Mouse (Mus musculus) MEL (cell line): Measurements from ENCODE around the gene Gm49325. TPM values are rescaled to one million over a fixed set of nuclear protein-coding genes. Genes with fewer than 3 reads are reported as not detected.

Source experiments
- DNase-seq: peaks from one replicate; pipeline ENCODE4 v3.0.0; 2011; ENCODE audit warnings: low read depth, low spot score
- H3K27ac ChIP-seq: 2 replicates; pipeline ENCODE4 v1.5.1; 2012; ENCODE audit warnings: low read depth, mild to moderate bottlenecking, control low read depth, low read length, moderate library complexity; ENCODE audit not compliant: control insufficient read depth
- H3K27me3 ChIP-seq, 2 experiments: fragments of 150-350 bp in 1 of 2; sonication (generic) in 1 of 2; 2 replicates each; pipeline ENCODE4 v1.6.1; 2012; ENCODE audit warnings: low read length in 2 of 2, mild to moderate bottlenecking in 2 of 2, improper control_type of control experiment in 1 of 2, moderate library complexity in 1 of 2; ENCODE audit not compliant: insufficient read depth in 2 of 2, control insufficient read depth in 1 of 2
- H3K36me3 ChIP-seq, 2 experiments: 2 replicates each; pipeline ENCODE4 v1.6.1; 2012 to 2014; ENCODE audit warnings: low read length in 2 of 2, improper control_type of control experiment in 1 of 2, inconsistent platforms in 1 of 2, mild to moderate bottlenecking in 1 of 2; ENCODE audit not compliant: insufficient read depth in 2 of 2, control insufficient read depth in 1 of 2
- H3K4me1 ChIP-seq, 2 experiments: fragments of 150-350 bp in 1 of 2; sonication (generic) in 1 of 2; 2 replicates each; pipeline ENCODE4 v1.6.1; 2012; ENCODE audit warnings: low read length in 2 of 2, improper control_type of control experiment in 1 of 2, mild to moderate bottlenecking in 1 of 2; ENCODE audit not compliant: insufficient read depth in 2 of 2, control insufficient read depth in 1 of 2
- H3K4me3 ChIP-seq, 2 experiments: fragments of 150-350 bp in 1 of 2; sonication (generic) in 1 of 2; 2 replicates each; pipeline ENCODE4 v1.5.1; 2012; ENCODE audit warnings: low read depth in 2 of 2, low read length in 2 of 2, mild to moderate bottlenecking in 2 of 2, moderate library complexity in 2 of 2, control low read depth in 1 of 2, improper control_type of control experiment in 1 of 2; ENCODE audit not compliant: control insufficient read depth in 1 of 2, insufficient read depth in 1 of 2
- H3K79me2 ChIP-seq: 2 replicates; pipeline ENCODE4 v1.6.1; 2012; ENCODE audit warnings: mild to moderate bottlenecking, low read length, moderate library complexity; ENCODE audit not compliant: control insufficient read depth, poor library complexity, insufficient read depth
- H3K9ac ChIP-seq: 2 replicates; pipeline ENCODE4 v1.6.1; 2012; ENCODE audit warnings: low read depth, mild to moderate bottlenecking, control low read depth, low read length, moderate library complexity; ENCODE audit not compliant: control insufficient read depth, poor library complexity, severe bottlenecking
- H3K9me3 ChIP-seq: fragments of 150-350 bp; sonication (generic); replicated peaks from 2 replicates; pipeline ENCODE4 v1.6.1; 2012; ENCODE audit warnings: mild to moderate bottlenecking, low read length, improper control_type of control experiment, moderate library complexity; ENCODE audit not compliant: insufficient read depth
- BHLHE40 ChIP-seq: IDR thresholded peaks from 2 replicates; pipeline ENCODE4 v1.6.1; 2012; ENCODE audit warnings: low read depth, mild to moderate bottlenecking, inconsistent platforms, low read length, improper control_type of control experiment, borderline replicate concordance
- CTCF ChIP-seq, 3 experiments: IDR thresholded peaks in 2 of 3; conservative IDR thresholded peaks in 1 of 3; 2 replicates each; pipeline ENCODE4 v1.5.1; 2011 to 2012; ENCODE audit warnings: low read length in 3 of 3, low read depth in 2 of 3, mild to moderate bottlenecking in 2 of 3, improper control_type of control experiment in 1 of 3, inconsistent platforms in 1 of 3, mixed read lengths in 1 of 3, moderate library complexity in 1 of 3; ENCODE audit not compliant: control insufficient read depth in 1 of 3, insufficient read depth in 1 of 3, poor library complexity in 1 of 3, severe bottlenecking in 1 of 3
- E2F4 ChIP-seq: IDR thresholded peaks from 2 replicates; pipeline ENCODE4 v1.6.1; 2011; ENCODE audit warnings: low read depth, low read length, improper control_type of control experiment, borderline replicate concordance
- GABPA ChIP-seq: IDR thresholded peaks from 2 replicates; pipeline ENCODE4 v1.6.1; 2012; ENCODE audit warnings: low read depth, mild to moderate bottlenecking, inconsistent platforms, low read length, improper control_type of control experiment, moderate library complexity
- HCFC1 ChIP-seq: IDR thresholded peaks from 2 replicates; pipeline ENCODE4 v1.6.1; 2012; ENCODE audit warnings: low read depth, mild to moderate bottlenecking, inconsistent platforms, low read length, improper control_type of control experiment, moderate library complexity
- JUND ChIP-seq: IDR thresholded peaks from 2 replicates; pipeline ENCODE4 v1.6.1; 2011; ENCODE audit warnings: low read depth, mild to moderate bottlenecking, improper control_type of control experiment, low read length
- MAFK ChIP-seq: IDR thresholded peaks from 2 replicates; pipeline ENCODE4 v1.6.1; 2011; ENCODE audit warnings: low read depth, mild to moderate bottlenecking, low read length, improper control_type of control experiment, borderline replicate concordance
- MAX ChIP-seq: IDR thresholded peaks from 2 replicates; pipeline ENCODE4 v1.6.1; 2011; ENCODE audit warnings: low read length, improper control_type of control experiment
- MAZ ChIP-seq: IDR thresholded peaks from 2 replicates; pipeline ENCODE4 v1.6.1; 2012; ENCODE audit warnings: low read depth, mild to moderate bottlenecking, inconsistent platforms, low read length, improper control_type of control experiment
- MYC ChIP-seq: IDR thresholded peaks from 2 replicates; pipeline ENCODE4 v1.6.1; 2011; ENCODE audit warnings: low read depth, mild to moderate bottlenecking, low read length, improper control_type of control experiment, moderate library complexity
- NELFE ChIP-seq: IDR thresholded peaks from 2 replicates; pipeline ENCODE4 v1.6.1; 2011; ENCODE audit warnings: low read depth, low read length, improper control_type of control experiment
- POLR2AphosphoS5 ChIP-seq: IDR thresholded peaks from 2 replicates; pipeline ENCODE4 v1.6.1; 2012; ENCODE audit warnings: low read depth, borderline replicate concordance, mild to moderate bottlenecking, inconsistent platforms, low read length, moderate library complexity, mixed read lengths
- RCOR1 ChIP-seq: IDR thresholded peaks from 2 replicates; pipeline ENCODE4 v1.6.1; 2012; ENCODE audit warnings: low read depth, mild to moderate bottlenecking, inconsistent platforms, low read length, improper control_type of control experiment
- TAL1 ChIP-seq: IDR thresholded peaks from 2 replicates; pipeline ENCODE4 v1.6.1; 2012; ENCODE audit warnings: mild to moderate bottlenecking, inconsistent platforms, low read length, moderate library complexity, mixed read lengths
- USF2 ChIP-seq, 2 experiments: IDR thresholded peaks; 2 replicates each; pipeline ENCODE4 v1.6.1; 2011 to 2012; ENCODE audit warnings: improper control_type of control experiment in 2 of 2, low read length in 2 of 2, borderline replicate concordance in 1 of 2, inconsistent platforms in 1 of 2, low read depth in 1 of 2, mild to moderate bottlenecking in 1 of 2; ENCODE audit not compliant: insufficient read depth in 1 of 2
- ZC3H11A ChIP-seq: IDR thresholded peaks from 2 replicates; pipeline ENCODE4 v1.6.1; 2012; ENCODE audit warnings: low read depth, mild to moderate bottlenecking, inconsistent platforms, low read length, improper control_type of control experiment
- ZMIZ1 ChIP-seq: IDR thresholded peaks from 2 replicates; pipeline ENCODE4 v1.6.1; 2012; ENCODE audit warnings: low read depth, mild to moderate bottlenecking, inconsistent platforms, low read length, improper control_type of control experiment, moderate library complexity
- ZNF384 ChIP-seq: IDR thresholded peaks from 2 replicates; pipeline ENCODE4 v1.6.1; 2012; ENCODE audit warnings: low read depth, mild to moderate bottlenecking, inconsistent platforms, low read length, improper control_type of control experiment
- polyA plus RNA-seq, 2 experiments: library from polyadenylated mRNA; stranded (reverse) in 1 of 2; unstranded in 1 of 2; fragments of >175 nt in 1 of 2; fragments of >200 nt in 1 of 2; gene quantifications; 2 replicates each; pipeline versions ENCODE4 v1.2.1 to v1.2.4; 2012; ENCODE audit warnings: low replicate concordance in 2 of 2, low read depth in 1 of 2; ENCODE audit not compliant: insufficient read length in 2 of 2, insufficient read depth in 1 of 2, missing spikeins in 1 of 2
- total RNA-seq: library from RNA; depleted of rRNA; stranded (reverse); fragments of 300-350 nt; gene quantifications from 2 replicates; pipeline ENCODE4 v1.2.3, GENCODE M21; 2012

Gm49325 gene
- total and polyA plus RNA-seq, 3 experiments, result 1.0 to 3.7 TPM; not detected in 1

DNA sequence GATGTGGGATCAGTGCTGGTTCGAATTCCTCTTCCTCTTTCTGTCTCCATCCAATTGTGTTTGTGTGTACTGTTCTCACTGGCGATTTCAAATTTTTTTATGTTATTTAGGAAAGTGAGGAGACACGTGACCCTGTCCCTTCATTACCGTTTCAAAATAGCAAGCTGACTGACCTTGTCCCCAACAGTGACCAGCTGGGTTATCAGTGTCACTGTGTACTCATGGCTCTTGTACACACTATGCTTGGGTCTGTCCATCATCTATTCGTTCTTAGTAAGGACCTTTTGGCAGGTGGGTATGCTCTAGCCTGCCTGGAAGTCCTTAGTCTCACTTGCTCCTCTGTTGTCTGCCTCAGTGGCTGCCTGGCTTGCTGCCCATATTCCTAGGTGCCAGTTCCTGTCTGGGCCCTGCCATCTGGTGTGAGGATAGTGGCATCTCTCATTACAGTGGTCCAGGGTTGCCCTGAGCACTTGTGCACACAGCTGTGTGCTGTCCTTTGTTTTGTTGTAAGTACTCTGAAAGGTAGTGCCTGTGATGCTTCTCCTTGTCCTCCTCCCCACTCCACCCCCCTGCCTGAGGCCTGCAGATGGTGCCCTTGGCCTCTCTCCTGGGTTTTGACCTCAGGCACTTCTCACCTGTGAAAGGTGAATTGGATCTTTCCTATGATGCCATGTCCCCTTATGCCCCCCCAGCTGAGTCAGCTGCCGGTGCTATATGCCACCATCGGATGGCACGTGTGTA lies 4.4 kb downstream of the Gm49325 start:
- DNase-seq, result no peak
- H3K36me3 ChIP-seq, result peaks cover 19 to 23% of the 10 kb centered on the region in 2 experiments
- H3K9ac ChIP-seq, result no peak overlapping the region
- no peak overlapping the region for H3K4me3 ChIP-seq
- no peak overlapping the region for H3K27ac ChIP-seq
- no peak for TF ChIP-seq MYC
- no peak for TF ChIP-seq E2F4
- TF ChIP-seq RCOR1, result no peak
- TF ChIP-seq MAX, result no peak
- TF ChIP-seq ZNF384, result no peak
- TF ChIP-seq JUND, result no peak
- TF ChIP-seq ZMIZ1, result no peak
- TF ChIP-seq POLR2AphosphoS5, result no peak
- TF ChIP-seq USF2 (IDR thresholded peaks at IDR 0.05; ENCODE audit: borderline replicate concordance in 1 of 2, insufficient read depth in 1 of 2, low read depth in 1 of 2, low read length in 2 of 2), result no peak
- TF ChIP-seq HCFC1, result no peak
- TF ChIP-seq, all 39 proteins: peak for 0
- no peaks in the 10 kb centered on the region for H3K9me3 ChIP-seq
- peaks cover 5 to 16% of the 10 kb centered on the region in 2 experiments; a peak in 3 of 4 replicates for H3K4me1 ChIP-seq
- H3K27me3 ChIP-seq, result no peaks in the 10 kb centered on the region
- peaks cover 31% of the 10 kb centered on the region for H3K79me2 ChIP-seq

DNA sequence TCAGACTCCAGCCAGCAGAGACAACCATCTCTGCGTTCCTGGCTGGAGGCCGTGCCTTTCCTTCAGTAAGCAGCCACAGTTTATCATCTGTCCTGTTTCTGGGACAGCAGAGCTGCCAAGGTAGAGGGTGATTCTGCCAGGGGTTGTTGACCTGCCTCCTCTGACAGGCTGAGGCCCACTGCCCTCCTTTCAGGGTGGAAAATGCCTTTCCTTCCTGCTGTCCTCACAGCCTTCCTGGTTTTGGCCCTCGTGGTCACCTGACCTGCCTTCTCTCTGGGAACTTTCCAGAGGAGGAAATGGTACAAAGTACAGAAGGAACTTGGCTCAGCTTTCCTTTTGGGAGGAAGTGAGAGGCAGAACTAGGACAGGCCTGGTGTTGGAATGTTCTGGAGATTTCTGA lies 7.4 kb downstream of the Gm49325 start:
- Histone ChIP-seq H3K4me3 (no peak overlapping the region), H3K9ac (no peak overlapping the region), H3K27me3 (no peaks in the 10 kb centered on the region), H3K79me2 (peaks cover 9% of the 10 kb centered on the region), H3K4me1 (no peaks in the 10 kb centered on the region), H3K36me3 (peaks cover 3 to 28% of the 10 kb centered on the region in 2 experiments), H3K27ac (no peak overlapping the region), H3K9me3 (no peaks in the 10 kb centered on the region)
- TF ChIP-seq MAZ, result no peak
- TF ChIP-seq NELFE, result no peak
- TF ChIP-seq ZC3H11A, result no peak
- no peak for TF ChIP-seq TAL1
- TF ChIP-seq GABPA, result no peak
- no peak for TF ChIP-seq CTCF (IDR thresholded peaks at IDR 0.05 in 2 of 3, conservative IDR thresholded peaks at IDR 0.05 in 1 of 3; ENCODE audit: control insufficient read depth in 1 of 3, insufficient read depth in 1 of 3, low read depth in 2 of 3, low read length in 3 of 3, poor library complexity in 1 of 3, severe bottlenecking in 1 of 3)
- TF ChIP-seq MAFK, result no peak
- TF ChIP-seq E2F4, result no peak
- TF ChIP-seq BHLHE40, result no peak
- DNase-seq, result no peak
